Mouse (Mus musculus) limb, embryonic 10.5 days (tissue): ENCODE results near the gene Dyrk1b. TPM values are rescaled to one million over a fixed set of nuclear protein-coding genes. Genes with fewer than 3 reads are reported as not detected.

Experiments used
- polyA plus RNA-seq: library from polyadenylated mRNA; unstranded; fragments of >200 nt; fragmentation: Nextera tagmentation; extraction: Ambion mirVana; gene quantifications from 2 replicates; pipeline ENCODE4 v1.2.1, GENCODE M21; 2016

The Dyrk1b gene
- polyA plus RNA-seq, 1 experiment from 2014 or later, result 21.0 TPM

Other genes with a start within 250 kb of the Dyrk1b start
- gene Zfp780b, start 200.3 kb upstream of the Dyrk1b start, polyA plus RNA-seq, result 20.2 and 23.6 TPM in 2 replicates
- 8.1 and 8.6 TPM in 2 replicates for gene Zfp850, start 165.4 kb upstream of the Dyrk1b start, polyA plus RNA-seq
- 438 and 454 TPM in 2 replicates for gene Psmc4, start 129.4 kb upstream of the Dyrk1b start, polyA plus RNA-seq
- 0.31 and 0.36 TPM in 2 replicates for gene Fcgbp, start 108.2 kb upstream of the Dyrk1b start, polyA plus RNA-seq
- 0.01 TPM in 1 of 2 replicates, not detected in the other for gene 9530053A07Rik, start 50.0 kb upstream of the Dyrk1b start, polyA plus RNA-seq
- gene Fbl, start 9.8 kb upstream of the Dyrk1b start, polyA plus RNA-seq, result 166 and 214 TPM in 2 replicates
- 2.9 and 3.9 TPM in 2 replicates for gene Eid2, start 88.4 kb downstream of the Dyrk1b start, polyA plus RNA-seq
- 7.6 and 11.2 TPM in 2 replicates for gene Eid2b, start 98.3 kb downstream of the Dyrk1b start, polyA plus RNA-seq
- gene Selenov, start 111.7 kb downstream of the Dyrk1b start, polyA plus RNA-seq, result not detected in 2 replicates
- gene Dll3, start 122.8 kb downstream of the Dyrk1b start, polyA plus RNA-seq, result 0.56 and 2.3 TPM in 2 replicates
- gene Timm50, start 132.6 kb downstream of the Dyrk1b start, polyA plus RNA-seq, result 223 and 243 TPM in 2 replicates
- 123 and 124 TPM in 2 replicates for gene Supt5, start 159.3 kb downstream of the Dyrk1b start, polyA plus RNA-seq
- 972 and 1,174 TPM in 2 replicates for gene Rps16, start 171.2 kb downstream of the Dyrk1b start, polyA plus RNA-seq
- 90.5 and 118 TPM in 2 replicates for gene Plekhg2, start 193.1 kb downstream of the Dyrk1b start, polyA plus RNA-seq
- 7.5 and 7.9 TPM in 2 replicates for gene Zfp36, start 200.8 kb downstream of the Dyrk1b start, polyA plus RNA-seq
- 65.1 and 67.0 TPM in 2 replicates for gene Med29, start 213.2 kb downstream of the Dyrk1b start, polyA plus RNA-seq
- gene Paf1, start 213.5 kb downstream of the Dyrk1b start, polyA plus RNA-seq, result 81.3 and 91.5 TPM in 2 replicates